Mouse (Mus musculus): Measurements from ENCODE around the gene Fam111a.

Fam111a gene

DNA sequence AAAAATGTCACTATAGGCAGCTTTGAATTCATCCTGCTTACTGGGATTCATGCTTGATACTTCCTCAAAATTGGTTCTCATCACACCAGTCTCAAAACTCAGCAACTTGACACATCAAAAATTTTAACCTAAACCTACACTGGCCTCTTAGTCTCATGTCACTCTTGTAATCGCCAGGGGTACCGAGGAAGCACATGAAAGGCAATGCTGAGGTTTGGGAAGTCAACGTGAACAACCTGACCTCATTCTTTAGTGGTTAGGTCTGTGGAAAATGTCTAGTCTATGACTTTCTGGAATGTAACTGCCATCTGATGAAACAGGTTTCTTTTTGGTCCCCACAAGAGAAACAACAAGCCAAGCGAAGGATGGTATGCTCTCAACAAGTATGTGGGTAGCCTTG lies 89.4 kb downstream of the Fam111a start:
- no peak for DNase-seq

DNA sequence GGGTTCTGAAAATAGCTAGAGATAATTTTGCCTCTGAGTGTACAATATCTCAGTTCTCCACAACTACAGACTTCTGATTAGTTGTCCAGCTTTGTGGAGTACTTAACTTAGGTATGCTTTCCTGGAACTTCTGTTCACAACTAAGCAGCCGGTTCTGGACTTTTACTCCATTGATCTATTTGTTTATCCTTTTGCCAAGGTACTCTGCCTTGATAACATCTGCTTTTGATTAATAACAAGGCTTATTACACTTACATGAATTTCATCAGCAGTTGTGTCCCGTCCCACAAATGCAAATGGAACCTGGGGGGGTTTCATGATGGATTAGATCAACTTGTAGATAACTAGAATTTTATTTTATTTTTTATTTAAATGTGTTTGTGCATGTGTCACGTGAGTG lies 91.3 kb downstream of the Fam111a start:
- DNase-seq = no peak

DNA sequence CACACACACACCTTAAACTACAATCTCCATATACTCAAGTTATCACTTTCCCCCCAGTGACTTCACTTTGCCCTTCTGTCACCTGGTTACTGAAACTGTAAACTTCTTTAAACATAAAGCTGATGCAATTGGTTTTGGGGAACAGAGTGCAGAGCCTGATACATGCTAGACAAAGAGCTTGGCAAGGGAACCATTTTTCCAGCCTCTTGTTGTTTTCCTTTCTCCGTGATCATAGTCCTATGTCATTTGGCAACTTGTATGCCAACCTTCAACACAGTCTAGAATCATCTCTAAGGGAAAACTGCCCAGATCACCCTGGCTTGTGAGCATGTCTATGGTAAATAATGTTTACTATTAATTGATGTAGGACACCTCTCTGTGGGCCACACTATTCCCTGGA lies 92.5 kb downstream of the Fam111a start:
- DNase-seq = no peak

Measured in B cell, adult 2 months (primary cell).